Mouse (Mus musculus): ENCODE data around the gene Lsamp. TPM values are rescaled to one million over a fixed set of nuclear protein-coding genes. Genes with fewer than 3 reads are reported as not detected.

Lsamp gene
- total RNA-seq, 2 experiments from 2014 or later: 390 to 474 TPM

DNA sequence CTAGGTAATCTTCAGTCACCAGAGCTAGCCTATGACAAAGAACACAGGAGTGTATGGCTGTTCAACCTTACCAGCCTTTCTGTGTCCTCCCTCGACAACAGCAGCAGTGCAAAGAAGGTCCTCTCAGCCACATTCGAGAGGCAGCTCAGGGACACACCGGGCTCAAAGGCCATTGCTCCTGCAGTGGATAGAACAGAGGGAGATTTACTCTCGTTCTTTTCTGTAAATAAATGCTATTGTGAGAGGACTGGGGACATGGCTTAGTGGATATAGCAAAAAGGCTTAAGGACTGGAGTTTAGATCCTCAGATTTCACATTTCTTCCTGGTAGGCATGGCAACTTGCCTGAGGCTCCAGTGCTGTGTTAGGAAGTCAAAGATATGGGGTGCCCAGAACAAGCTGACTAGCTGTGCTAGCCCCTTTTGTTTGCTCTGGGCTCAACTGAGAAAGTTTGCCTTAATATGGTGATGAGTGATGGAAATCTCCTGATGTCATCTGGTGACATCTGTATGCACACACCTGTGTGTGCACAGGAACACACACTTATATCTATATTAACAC lies 913.7 kb downstream of the Lsamp start:
- DNase-seq (ENCODE audit: extremely low spot score in 1 of 2, low spot score in 1 of 2): no peak

GRCm38 (mm10) chr16:40907892-40908291 lies 923.7 kb downstream of the Lsamp start:
- DNase-seq (ENCODE audit: extremely low spot score in 1 of 2, low spot score in 1 of 2): no peak

DNA sequence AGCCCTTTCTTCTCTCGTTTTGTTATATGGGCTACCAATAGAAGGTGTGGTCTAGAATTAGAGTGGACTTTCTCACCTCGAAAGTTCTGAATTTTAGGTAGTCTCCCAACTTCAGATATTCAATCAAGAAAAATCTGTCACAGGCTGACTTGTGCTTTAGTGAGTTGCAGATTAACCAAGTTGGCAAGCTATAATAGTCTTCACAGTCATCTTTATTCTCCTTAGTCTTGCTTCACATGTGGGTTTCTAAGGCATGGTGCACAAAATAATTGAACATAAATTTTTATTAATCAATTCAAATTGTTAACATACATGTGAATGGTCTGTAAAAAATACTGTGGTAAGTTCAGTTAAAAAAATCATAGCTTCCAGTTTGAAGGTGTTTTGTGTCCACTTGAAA lies 930.0 kb downstream of the Lsamp start:
- DNase-seq (ENCODE audit: extremely low spot score in 1 of 2, low spot score in 1 of 2): no peak

DNA sequence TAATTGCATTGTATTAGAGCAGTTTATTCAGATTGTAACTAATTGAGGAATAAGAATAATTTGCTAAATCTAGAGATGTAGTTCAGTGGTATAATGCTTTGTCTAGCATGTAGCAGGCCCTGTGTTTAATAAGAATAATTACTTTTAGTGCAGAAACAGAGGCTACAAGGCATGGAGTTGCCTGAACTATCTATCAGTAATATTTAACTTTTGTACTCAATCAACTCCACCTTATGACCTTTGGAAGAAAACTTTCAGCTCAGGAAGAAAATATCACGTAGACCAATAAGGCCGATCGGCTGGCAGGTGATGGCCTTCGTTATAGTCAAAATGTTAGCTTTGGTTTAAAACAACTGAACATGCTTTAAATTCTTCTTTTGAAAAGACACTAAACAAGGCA lies 946.4 kb downstream of the Lsamp start:
- DNase-seq (ENCODE audit: extremely low spot score in 1 of 2, low spot score in 1 of 2): no peak

GRCm38 (mm10) chr16:40942266-40942665 lies 958.1 kb downstream of the Lsamp start:
- DNase-seq (ENCODE audit: extremely low spot score in 1 of 2, low spot score in 1 of 2): no peak

GRCm38 (mm10) chr16:40945834-40946233 lies 961.7 kb downstream of the Lsamp start:
- no peak for DNase-seq (ENCODE audit: extremely low spot score in 1 of 2, low spot score in 1 of 2)

GRCm38 (mm10) chr16:40948013-40948412 lies 963.9 kb downstream of the Lsamp start:
- DNase-seq (ENCODE audit: extremely low spot score in 1 of 2, low spot score in 1 of 2): no peak

GRCm38 (mm10) chr16:40959211-40959610 lies 975.0 kb downstream of the Lsamp start:
- DNase-seq (ENCODE audit: extremely low spot score in 1 of 2, low spot score in 1 of 2): no peak

DNA sequence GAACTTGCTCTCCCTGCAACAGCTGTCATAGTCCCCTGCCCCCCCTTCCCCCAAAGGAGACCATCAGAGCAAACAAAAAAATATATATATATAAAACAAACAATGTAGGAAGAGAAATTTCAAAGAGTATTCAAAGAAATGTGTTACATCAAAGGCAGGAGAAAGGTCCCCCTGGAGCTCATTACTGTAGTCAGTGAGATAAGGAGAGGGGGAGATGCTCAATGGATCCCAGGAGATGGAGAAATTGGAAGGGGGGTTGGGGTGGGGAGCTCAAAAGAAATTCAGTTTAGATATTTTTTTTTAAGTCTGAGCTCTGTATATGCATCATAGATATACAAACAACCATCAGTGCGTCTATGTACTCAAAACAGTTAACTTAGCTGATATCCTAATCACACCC lies 976.4 kb downstream of the Lsamp start:
- no peak for DNase-seq (ENCODE audit: extremely low spot score in 1 of 2, low spot score in 1 of 2)

- DNase-seq (ENCODE audit: extremely low spot score in 1 of 2, low spot score in 1 of 2): peak; percentile 60 to 82
Observed at GRCm38 (mm10) chr16:40968088-40968860, 984.1 kb downstream of the Lsamp start.

DNA sequence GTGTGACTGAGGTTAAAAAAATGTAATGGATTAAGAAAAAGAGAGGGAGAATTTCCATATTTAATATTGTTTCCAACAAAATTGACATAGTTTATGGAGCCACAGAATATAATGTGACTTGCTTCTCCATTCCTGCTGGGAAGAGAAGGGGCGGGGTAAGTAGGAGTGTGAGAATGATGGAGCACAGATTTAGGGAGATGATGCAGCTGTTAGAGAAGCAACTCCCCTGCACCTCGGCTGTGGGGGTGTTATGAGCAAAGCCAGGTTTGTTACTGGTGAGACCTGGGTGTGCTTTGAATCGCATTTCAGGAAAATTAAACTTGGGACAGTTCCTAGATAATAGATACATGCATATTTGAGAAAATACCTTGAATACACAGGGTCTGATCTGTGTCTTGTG lies 987.2 kb downstream of the Lsamp start:
- DNase-seq (ENCODE audit: extremely low spot score in 1 of 2, low spot score in 1 of 2): no peak

DNA sequence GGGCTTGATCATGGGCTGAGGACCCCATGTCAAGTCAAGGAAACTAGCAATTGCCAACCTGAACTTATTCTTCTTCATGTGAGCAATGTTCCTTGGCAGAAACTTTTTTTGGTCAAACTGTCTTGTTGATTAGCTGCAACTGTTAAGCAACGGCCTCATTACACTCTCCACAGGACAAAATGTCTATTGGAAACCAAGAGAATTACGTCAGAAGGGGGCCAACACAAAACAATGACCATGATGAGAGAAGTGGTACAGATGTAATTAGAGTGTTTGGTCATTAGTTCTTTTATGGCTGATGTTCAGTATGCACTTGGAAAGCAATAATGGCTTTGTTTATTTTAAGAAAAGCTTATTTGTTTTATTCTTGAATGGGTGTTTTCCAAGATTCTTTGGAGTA lies 989.9 kb downstream of the Lsamp start:
- no peak for DNase-seq (ENCODE audit: extremely low spot score in 1 of 2, low spot score in 1 of 2)

DNA sequence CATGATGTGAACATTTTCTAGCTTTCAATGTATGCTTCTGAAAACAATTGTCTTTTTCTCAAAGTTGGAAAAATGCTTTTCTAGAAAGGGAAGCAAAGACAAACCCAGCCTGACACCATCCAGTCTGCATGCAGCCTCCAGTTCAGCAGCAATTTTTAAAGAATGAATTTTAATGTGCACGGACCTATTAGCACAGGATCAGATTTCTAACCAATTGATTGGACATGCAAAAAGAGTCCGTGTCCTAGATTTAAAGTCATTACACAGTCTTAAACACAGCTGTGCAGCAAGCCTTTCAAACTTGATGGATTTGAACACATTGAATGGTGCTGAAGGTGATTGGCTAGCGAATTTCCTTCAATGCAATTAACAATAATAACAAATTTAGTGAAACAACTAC lies 998.9 kb downstream of the Lsamp start:
- DNase-seq (ENCODE audit: extremely low spot score in 1 of 2, low spot score in 1 of 2): no peak

DNA sequence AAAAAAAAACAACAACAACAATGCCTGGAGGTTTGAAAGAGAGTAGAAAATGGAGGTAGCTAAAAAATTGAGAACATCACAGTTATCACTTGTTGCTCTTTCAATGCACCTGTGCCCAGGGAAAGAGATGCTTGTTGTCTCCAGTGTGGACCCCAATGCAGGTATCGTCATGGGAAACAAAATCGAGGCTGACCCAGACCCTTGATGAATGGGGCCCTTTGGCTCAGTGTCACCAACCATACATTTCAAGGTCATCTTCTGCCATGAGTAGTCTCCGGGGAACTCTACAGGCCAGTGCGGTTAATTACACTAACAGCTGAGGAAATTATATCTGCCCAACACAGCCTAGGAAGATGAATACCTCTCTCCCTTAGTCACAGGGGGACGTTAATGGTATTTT lies 1023.4 kb downstream of the Lsamp start:
- no peak for DNase-seq (ENCODE audit: extremely low spot score in 1 of 2, low spot score in 1 of 2)

- DNase-seq (ENCODE audit: extremely low spot score in 1 of 2, low spot score in 1 of 2): no peak
Observed at GRCm38 (mm10) chr16:41034746-41035145, 1050.6 kb downstream of the Lsamp start.

GRCm38 (mm10) chr16:41041686-41042085 lies 1057.5 kb downstream of the Lsamp start:
- DNase-seq (ENCODE audit: extremely low spot score in 1 of 2, low spot score in 1 of 2): no peak

DNA sequence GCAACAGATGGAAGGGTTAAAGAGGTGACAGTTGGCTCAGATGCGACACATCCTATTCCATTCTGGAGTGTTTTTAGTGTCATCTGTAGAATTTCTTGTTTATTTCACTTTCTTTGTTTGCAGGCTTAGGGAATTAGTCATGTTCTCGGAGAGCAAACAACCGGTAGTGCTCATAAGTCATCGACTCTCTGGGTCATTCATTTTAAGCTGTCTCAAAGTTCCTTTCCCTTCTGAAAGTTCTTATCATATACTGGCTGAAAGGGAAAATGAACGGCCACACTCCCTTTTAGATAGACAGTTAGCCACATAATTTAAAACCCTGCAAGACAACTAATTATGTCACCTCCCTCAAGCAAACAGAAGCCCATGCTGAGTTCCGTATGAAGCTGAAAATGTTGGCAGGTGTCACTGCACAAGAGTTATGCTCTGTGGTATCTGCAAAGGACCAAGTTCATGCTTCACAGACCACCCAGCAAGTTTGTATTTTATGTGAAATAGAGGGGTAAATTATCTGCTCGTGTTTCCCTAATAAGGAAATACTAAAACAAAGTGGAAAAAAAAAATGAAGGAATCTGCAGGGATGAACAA lies 1079.2 kb downstream of the Lsamp start:
- no peak for DNase-seq (ENCODE audit: extremely low spot score in 1 of 2, low spot score in 1 of 2)

- DNase-seq (ENCODE audit: extremely low spot score in 1 of 2, low spot score in 1 of 2): no peak
Observed at GRCm38 (mm10) chr16:41073470-41073869, 1089.3 kb downstream of the Lsamp start.

DNA sequence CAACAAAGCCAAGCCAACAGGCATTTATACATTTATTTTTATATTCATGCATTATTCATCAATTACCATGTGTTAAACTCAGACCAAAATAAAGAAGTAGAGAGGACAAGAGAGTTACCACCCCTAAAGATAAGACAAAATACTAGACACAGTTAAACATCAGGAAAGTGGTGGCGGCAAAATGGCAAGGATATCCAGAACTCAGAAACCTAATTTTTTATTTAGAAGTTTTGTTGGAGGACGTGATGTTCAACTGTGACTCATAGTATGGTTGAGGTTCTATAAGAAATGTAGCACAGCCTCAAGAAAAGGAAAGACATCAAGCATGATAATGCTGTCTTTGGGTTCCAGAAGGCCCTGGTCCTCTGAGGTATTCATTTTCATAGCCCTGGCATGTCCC lies 1104.5 kb downstream of the Lsamp start:
- no peak for DNase-seq (ENCODE audit: extremely low spot score in 1 of 2, low spot score in 1 of 2)

DNA sequence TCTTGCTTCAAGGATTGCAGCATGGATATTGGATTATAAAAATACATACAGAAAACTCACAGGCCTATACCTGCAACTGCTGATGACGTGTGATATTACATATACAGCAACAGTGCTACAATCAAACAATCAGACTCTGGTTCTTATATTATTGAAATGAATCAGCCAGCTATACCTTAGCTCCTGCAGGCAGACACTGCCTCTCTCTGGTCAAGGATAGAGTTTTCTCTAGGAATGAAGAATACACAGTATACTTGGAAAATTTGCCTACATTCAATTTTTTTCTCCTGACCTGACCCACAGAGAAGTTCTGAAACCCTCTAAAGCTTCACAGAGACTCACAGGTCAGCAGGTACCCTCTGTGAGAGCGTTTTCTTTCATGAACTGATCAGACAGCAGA lies 1105.9 kb downstream of the Lsamp start:
- DNase-seq (ENCODE audit: extremely low spot score in 1 of 2, low spot score in 1 of 2): no peak

DNA sequence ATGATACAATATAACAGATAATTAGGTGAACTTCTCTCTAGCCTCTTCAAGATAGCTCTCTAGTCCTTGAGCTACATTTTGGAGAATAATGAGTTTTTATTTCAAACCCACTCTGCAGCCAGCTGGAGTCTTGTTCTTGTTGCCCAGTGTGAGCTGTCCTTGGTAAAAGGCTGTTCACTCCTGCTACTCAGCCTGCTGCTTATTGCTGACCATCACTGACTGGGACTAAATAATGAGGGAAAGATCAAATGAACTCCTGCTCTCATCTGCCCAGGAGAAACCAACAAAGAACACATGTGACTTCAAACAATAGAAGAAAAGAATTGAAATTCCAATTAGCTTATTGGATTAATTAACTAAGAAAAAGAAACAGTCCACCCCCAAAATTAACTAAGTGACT lies 1107.1 kb downstream of the Lsamp start:
- no peak for DNase-seq (ENCODE audit: extremely low spot score in 1 of 2, low spot score in 1 of 2)

DNA sequence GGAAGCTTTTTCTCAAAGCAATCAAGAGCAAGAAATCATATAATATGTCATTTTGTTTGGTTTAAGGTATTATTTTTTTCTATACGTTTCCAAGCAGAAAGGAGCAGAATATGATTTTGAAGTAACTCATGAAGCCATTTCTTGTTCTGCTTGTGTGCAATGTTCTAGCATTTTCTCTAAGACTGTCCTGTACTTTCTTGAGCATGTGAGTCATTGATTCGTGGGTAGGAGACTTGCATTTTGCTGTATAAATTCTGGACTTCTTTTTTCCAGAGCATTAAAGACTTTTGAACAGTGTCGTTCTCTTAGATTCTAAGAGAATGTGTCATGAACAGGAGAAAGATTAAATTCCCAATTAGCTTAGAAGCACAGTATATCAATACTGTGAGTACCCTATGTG lies 1118.6 kb downstream of the Lsamp start:
- no peak for DNase-seq (ENCODE audit: extremely low spot score in 1 of 2, low spot score in 1 of 2)
